Mouse (Mus musculus) hindbrain, embryonic 13.5 days (tissue): Measurements from ENCODE around the gene Sox13. TPM values are rescaled to one million over a fixed set of nuclear protein-coding genes. Genes with fewer than 3 reads are reported as not detected.

Source experiments
- ATAC-seq: fragments of 200-750 bp; cut with Nextera tagmentation; 2 replicates; pipeline ENCODE4 v1.8.0; 2017; ENCODE audit warnings: moderate TSS enrichment; ENCODE audit not compliant: low FRiP score
- H3K27ac ChIP-seq: fragments of 300-500 bp; sonication (generic); 2 replicates; pipeline ENCODE4 v1.5.1; 2015; ENCODE audit warnings: inconsistent platforms, mild to moderate bottlenecking, moderate library complexity
- H3K27me3 ChIP-seq: fragments of 300-500 bp; sonication (generic); 2 replicates; pipeline ENCODE4 v1.6.1; 2015; ENCODE audit warnings: mild to moderate bottlenecking, inconsistent platforms
- H3K36me3 ChIP-seq: fragments of 300-500 bp; sonication (generic); 2 replicates; pipeline ENCODE4 v1.6.1; 2015; ENCODE audit warnings: mild to moderate bottlenecking, inconsistent platforms
- H3K4me1 ChIP-seq: fragments of 300-500 bp; sonication (generic); replicated peaks from 2 replicates; pipeline ENCODE4 v1.6.1; 2015; ENCODE audit warnings: inconsistent platforms
- H3K4me2 ChIP-seq: fragments of 300-500 bp; sonication (generic); 2 replicates; pipeline ENCODE4 v1.6.1; 2015; ENCODE audit warnings: inconsistent platforms, mild to moderate bottlenecking, moderate library complexity
- H3K4me3 ChIP-seq: fragments of 300-500 bp; sonication (generic); 2 replicates; pipeline ENCODE4 v1.5.1; 2015; ENCODE audit warnings: mild to moderate bottlenecking, inconsistent platforms
- H3K9ac ChIP-seq: fragments of 300-500 bp; sonication (generic); 2 replicates; pipeline ENCODE4 v1.6.1; 2015; ENCODE audit warnings: mild to moderate bottlenecking, inconsistent platforms
- H3K9me3 ChIP-seq: fragments of 300-500 bp; sonication (generic); 2 replicates; pipeline ENCODE4 v1.6.1; 2016; ENCODE audit warnings: inconsistent platforms
- WGBS: fragments of 180-500 bp; shearing (Covaris S2); methylation state at CpG from one replicate; pipeline ENCODE4 v1.1.7; 2015; 5-methylcytosine and 5-hydroxymethylcytosine counted together
- polyA plus RNA-seq: library from polyadenylated mRNA; unstranded; fragments of >200 nt; fragmentation: Nextera tagmentation; extraction: Ambion mirVana; gene quantifications from 2 replicates; pipeline ENCODE4 v1.2.1, GENCODE M21; 2015

Gene Sox13
- polyA plus RNA-seq, 1 experiment from 2014 or later = 8.0 TPM

GRCm38 (mm10) chr1:133332656-133333430 lies 91.3 kb downstream of the Sox13 start:
- WGBS = 87% methylated on average over 11 of the region's 11 CpGs
- Histone ChIP-seq H3K9me3 (no peaks in the 10 kb centered on the region), H3K4me3 (no peak overlapping the region), H3K4me2 (no peak overlapping the region), H3K9ac (no peak overlapping the region), H3K27me3 (peaks cover 20% of the 10 kb centered on the region), H3K27ac (no peak overlapping the region), H3K36me3 (no peaks in the 10 kb centered on the region), H3K4me1 (peaks cover 26% of the 10 kb centered on the region)
- ATAC-seq = no peak

Other genes with a start within 250 kb of the Sox13 start
- 0.10 TPM in 1 of 2 replicates, not detected in the other for gene Golt1a, start 114.6 kb downstream of the Sox13 start, polyA plus RNA-seq
- gene Kiss1, start 102.5 kb downstream of the Sox13 start, polyA plus RNA-seq = 0.38 TPM in 1 of 2 replicates, not detected in the other
- 3.7 and 4.2 TPM in 2 replicates for gene Ren1, start 73.9 kb downstream of the Sox13 start, polyA plus RNA-seq
- gene Etnk2, start 60.8 kb downstream of the Sox13 start, polyA plus RNA-seq = 9.9 and 10.3 TPM in 2 replicates
- gene Snrpe, start 185.9 kb upstream of the Sox13 start, polyA plus RNA-seq = 586 and 614 TPM in 2 replicates
- gene Zbed6, start 236.5 kb upstream of the Sox13 start, polyA plus RNA-seq = not detected in 2 replicates
- 3.7 TPM in 2 replicates for gene Gm38394, start 236.9 kb upstream of the Sox13 start, polyA plus RNA-seq